Mouse (Mus musculus): Measurements from ENCODE around the gene Mc1r. TPM values are rescaled to one million over a fixed set of nuclear protein-coding genes. Genes with fewer than 3 reads are reported as not detected.

The Mc1r gene
- not detected in 2 replicates for total RNA-seq (2015; ENCODE audit: low replicate concordance)
- total RNA-seq (2017; ENCODE audit: low replicate concordance), result not detected in 2 replicates

DNA sequence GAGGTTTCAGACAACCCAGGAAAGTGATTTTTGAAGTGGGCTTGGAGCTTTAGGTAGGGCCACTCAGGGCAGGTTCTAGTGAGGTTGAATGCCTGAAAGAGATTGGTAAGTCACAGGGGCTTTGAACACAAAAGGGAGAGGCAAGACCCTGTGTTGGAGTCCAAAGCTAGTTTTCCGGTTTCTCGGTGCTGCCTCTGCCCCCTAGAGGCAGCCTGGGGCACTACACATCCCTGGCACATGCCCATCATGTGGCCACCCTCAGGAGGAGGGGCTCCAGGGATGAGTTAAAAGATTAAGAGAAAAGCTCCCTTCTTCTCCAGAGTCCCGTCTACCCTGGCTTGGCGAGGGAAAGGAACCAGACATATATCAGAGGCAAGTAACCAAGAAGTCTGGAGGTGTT, at the start of gene Mc1r:
Gene Mc1r (plus strand): TSS at position 322 of the 400 bp plus-strand sequence.
- peak; percentile 58 for ATAC-seq (replicated peaks; ENCODE audit: low FRiP score, poor library complexity, severe bottlenecking)

DNA sequence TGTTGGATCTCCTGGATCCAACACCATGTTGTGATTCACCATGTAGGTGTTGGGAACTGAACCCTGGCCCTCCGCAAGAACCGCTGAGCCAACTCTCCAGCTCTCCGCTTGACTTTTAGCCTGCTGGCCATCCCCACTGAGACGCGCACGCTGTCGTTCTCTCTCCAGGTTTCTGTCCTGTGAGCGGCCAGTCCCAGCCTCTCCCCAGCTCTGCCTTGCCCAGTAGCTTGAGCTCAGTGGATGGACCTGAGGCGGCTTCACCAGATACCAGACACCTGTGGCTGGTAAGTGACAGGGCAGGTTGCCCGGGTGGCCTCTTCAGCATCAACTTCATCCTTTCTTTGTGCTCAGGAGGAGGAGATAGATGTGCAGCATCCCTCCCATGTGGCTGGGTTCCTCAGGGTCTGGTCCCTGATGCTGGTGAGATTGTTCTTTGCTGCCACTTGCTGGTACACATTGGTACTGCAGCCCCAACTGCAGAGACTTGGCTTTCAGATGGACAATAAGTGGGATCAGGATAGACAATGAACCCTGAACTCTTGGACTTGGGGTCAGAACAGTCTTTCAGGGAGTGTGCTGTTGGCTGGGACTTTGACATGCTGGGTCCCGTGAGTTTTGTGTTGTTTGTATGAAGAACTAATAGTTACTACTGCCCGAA, 45.7 kb upstream of the Mc1r start:
- ATAC-seq (replicated peaks; ENCODE audit: low FRiP score, poor library complexity, severe bottlenecking), result peak; percentile 65

DNA sequence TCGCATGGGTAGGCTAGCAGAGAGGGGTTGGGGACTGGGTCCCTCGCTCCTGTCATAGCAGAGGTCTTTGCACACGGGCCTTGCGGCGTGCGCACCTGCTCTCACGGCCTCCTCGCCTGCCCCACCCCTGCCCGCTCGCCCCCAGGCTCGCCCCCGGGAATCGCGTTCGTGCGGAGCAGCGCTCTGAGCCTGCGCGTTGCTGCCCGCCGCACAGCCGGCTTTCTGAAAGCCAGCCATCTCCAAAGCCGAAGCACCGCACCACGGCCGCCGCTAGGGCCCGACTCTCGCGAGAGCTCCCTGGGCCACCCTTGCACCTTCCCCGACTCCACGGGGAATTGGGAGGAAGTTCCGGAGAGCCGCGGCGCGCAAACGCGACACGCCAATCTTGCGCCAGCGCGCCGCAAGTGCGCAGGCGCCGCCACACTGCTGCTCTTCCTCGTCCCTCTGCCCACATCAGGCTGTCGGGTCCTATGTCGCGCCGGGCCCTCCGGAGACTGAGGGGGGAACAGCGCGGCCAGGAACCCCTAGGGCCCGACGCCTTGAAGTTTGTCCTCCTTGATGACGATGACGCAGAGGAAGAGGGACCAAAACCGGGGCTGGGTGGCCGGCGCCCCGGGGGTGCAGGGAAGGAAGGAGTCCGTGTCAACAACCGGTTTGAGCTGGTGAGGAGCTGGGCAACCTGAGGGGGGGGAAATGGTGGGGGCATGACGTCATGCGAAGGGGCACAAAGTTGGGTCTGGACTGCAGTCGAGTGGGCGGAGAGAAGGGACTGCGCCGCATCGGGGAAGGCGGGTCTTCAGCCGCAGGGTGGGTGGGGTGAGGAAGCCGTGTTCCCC, 33.3 kb upstream of the Mc1r start, which contains the start of gene Tcf25:
Gene Tcf25 (plus strand): TSS at position 351 of the 836 bp plus-strand sequence.
- ATAC-seq (replicated peaks; ENCODE audit: low FRiP score, poor library complexity, severe bottlenecking), result peak; percentile 75

DNA sequence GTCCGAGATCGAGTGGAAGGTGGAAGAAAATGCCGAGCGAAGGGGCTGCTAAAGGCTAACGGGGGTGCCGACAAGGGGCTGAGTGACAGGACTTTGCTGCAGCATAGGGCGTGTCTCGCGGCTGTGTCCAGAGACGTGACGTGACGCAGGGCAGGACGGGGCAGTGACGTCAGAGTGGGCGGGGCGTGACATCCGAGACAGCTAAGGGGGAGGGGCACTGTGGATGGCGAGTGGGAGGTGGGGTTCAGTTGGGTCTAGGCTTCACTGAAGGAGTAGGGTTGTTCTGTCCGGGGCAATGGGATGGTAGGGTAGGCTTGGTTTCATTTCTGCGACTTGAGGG, 32.7 kb upstream of the Mc1r start:
- ATAC-seq (replicated peaks; ENCODE audit: low FRiP score, poor library complexity, severe bottlenecking), result peak; percentile 91

DNA sequence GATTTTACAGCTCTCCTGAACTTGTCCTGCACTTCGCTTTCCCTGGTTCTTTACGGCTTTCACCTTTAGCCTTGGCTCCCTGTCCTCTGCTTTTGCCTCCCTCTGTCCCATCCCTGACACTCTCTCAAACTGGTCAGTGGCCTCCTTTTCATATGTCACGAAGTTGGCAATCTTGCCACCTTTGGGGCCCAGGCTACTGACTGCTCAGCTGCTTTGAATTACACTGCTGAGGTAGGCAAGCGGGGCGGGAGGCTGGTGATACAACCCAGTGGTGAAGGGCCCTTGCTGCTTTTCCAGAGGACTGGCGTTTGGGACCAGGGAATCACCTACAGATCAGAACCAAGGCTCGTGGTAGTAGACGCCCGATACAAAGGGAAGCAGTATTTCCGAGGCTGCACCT, 31.2 kb upstream of the Mc1r start:
- no peak for ATAC-seq (replicated peaks; ENCODE audit: low FRiP score, poor library complexity, severe bottlenecking)

DNA sequence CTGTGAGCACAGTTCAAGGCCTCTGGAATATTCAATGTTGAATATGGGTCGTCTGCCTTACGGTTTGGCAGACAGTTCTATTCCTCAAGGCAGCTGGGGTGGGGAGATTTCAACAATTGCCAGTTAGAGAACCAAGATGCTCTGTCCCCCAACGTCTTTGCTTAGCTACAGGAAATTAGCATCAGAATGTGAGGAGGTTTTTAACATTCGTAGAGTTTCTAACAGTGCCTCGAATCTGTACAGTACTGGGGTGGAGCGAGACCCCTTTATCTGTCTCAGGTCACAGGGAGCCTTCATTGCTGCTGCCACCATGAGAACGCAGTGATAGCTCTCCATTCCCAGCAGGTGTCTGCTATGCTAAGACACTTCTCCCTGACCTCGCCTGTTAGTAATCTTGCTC, 30.8 kb upstream of the Mc1r start:
- ATAC-seq (replicated peaks; ENCODE audit: low FRiP score, poor library complexity, severe bottlenecking), result no peak

DNA sequence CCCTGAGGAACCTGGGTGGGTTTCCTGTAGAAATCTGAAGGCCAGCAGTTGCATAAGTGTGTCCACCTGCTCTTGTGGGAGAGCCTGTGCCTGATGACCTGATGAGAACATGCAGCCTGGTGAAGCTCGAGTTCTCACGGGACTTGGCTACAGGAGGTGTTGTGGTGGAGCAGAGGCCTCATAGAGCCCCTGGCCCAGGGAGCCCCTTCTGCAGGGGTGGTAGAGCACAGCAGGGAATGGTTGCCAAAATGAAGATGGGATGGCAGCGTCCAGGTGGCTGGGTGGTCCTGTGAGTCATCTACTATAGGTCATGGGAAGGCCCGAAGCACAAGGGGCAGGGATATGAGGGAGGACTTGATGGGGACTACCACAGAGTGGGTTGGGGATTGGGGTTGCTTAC, 25.2 kb upstream of the Mc1r start:
- ATAC-seq (replicated peaks; ENCODE audit: low FRiP score, poor library complexity, severe bottlenecking), result no peak

DNA sequence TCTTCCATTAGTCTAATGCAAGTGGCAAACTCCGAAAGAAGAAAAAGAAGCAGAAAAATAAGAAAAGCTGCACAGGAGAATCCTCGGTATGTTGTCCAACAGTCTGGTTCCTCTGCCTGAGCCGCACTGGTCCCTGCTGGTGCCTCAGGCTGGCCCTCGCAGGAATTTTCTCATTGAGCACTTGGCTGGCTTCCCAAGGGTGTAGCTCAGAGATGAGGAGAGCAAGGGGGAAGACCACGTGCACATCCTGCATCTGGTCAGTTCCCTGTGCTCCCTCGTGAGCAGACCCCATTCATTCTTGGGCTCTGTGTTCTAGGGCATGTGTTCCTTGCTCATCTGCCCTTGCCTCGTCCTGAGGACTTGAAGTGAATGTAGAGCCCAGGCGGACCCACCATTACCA, 24.4 kb upstream of the Mc1r start:
- ATAC-seq (replicated peaks; ENCODE audit: low FRiP score, poor library complexity, severe bottlenecking), result no peak

DNA sequence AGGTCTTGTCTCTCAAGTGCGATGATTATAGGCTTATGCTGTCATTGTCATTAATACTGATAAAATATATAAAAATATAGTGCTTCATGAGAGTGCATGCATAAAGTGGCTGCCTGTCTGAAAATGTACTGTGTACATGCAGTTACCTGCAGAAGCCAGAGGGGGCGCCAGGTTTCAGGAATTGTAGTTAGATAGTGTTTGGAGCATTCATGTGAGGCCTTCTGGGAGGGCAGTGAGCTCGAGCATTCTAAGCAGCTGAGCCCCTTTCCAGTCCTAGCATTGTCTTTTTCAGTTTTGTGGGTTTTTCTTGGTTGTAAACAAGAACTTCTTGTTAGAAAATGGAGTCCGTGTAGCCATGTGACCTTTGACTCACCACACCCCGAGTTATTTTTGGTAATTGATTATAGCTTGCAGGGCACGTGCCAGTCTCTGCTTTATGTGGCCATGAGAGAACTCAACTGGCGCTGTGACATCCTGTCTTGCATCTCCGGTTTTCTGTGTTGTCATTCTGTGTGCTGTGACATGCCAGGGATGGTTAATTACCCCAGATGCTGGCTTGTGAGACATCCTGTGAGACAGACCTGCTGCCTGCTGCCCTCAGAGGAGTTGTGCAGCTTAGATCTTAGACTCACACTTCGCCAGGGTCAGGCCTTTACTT, 21.9 kb upstream of the Mc1r start:
- 0 out of 2 replicates have a peak, but pooled peaks have one; percentile 63 for ATAC-seq (replicated peaks; ENCODE audit: low FRiP score, poor library complexity, severe bottlenecking)

DNA sequence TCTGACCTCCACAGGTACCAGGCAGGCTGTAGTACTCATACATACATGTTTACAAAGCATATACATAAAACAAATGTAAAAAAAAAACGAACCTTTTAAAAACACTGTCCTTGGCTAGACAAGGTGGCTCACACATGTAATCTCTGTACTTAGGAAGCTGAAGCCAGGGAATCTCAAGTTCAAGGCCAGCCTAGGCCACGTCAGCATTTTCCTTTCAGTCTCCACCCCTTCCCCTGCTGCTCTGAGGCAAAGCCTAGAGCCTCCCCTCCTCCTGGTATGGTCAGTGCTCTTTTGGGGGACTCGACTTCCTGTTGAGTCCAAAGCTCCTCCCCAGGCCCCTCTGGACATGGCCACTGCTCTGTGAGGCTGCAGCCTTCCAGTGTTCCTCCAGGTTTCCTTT, 19.9 kb upstream of the Mc1r start:
- no peak for ATAC-seq (replicated peaks; ENCODE audit: low FRiP score, poor library complexity, severe bottlenecking)

DNA sequence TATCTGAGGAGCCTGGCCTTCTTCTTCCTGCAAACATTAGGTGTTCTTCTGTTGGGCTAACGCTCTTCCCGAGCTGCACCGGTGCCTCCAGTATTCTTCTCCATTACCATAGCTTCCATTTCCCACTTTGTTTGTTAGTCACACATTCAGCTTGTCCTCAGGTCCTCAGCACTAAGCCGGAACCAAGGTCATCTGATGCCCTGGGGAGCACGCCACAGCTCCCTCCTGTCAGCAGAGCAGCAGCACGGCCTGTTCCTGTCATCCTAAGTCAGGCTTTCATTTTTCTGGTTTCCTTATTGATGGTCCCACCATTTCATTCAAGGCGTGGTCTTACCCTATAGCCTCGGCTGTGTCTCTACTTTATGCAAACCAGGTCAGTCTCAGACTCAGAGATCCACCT, 19.1 kb upstream of the Mc1r start:
- no peak for ATAC-seq (replicated peaks; ENCODE audit: low FRiP score, poor library complexity, severe bottlenecking)

DNA sequence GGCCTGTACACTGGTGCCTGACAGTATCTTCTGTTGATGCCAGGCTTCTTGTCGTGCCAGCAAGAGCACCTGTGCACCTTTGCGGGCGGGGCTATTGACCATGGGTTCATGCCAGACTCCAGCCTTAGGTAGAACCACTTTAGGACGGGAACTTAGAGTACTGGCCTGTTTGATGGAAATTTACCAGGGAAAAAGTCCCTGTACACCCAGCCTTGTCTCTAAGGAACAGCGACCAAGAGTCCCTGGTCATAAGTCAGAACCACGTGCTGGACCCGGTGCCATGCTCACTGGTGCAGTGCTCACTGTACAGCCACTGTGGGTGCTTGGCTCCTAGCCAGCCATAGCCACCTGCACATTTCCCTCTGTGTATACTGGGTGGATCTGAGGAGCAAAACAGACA, 17.9 kb upstream of the Mc1r start:
- ATAC-seq (replicated peaks; ENCODE audit: low FRiP score, poor library complexity, severe bottlenecking), result no peak

DNA sequence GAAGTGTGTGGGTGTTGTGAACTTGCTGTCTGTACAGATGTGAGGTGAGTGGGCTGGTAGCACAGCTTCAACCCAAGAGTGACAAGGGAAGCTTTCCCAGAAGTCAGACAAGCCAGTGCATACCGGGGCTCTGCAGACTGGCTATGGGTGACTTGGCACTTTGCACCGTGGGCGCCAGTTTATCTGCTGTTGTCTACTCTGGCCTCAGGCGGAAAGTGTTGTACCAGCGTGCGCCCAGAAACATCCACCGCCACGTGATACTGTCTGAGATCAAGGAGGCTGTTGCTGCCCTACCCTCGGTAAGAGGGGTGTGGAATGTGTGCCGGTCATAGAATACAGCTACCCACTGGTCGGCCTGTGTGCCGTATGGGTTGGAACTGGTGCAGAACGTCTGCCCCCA, 8.6 kb upstream of the Mc1r start:
- ATAC-seq (replicated peaks; ENCODE audit: low FRiP score, poor library complexity, severe bottlenecking), result peak; percentile 64

DNA sequence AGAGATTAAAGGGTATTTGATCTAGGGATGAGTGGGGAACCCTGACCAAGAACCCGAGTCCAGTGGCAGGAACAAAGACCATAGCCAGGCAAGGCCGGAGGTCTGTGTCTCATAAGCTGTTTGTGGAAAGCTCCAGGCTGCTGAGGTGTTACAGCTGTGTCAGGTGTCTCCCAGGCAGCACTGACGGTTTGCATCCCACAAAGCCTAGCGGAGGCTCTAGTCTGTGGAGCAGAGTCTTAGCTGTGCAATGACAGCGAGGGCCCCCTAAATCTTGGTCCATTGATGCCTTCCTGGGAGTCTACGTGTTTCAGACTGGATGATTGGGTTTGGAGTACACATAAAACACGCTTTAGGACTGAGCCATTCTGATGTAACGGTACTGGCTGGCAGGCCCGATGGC, 5.0 kb upstream of the Mc1r start:
- no peak for ATAC-seq (replicated peaks; ENCODE audit: low FRiP score, poor library complexity, severe bottlenecking)

DNA sequence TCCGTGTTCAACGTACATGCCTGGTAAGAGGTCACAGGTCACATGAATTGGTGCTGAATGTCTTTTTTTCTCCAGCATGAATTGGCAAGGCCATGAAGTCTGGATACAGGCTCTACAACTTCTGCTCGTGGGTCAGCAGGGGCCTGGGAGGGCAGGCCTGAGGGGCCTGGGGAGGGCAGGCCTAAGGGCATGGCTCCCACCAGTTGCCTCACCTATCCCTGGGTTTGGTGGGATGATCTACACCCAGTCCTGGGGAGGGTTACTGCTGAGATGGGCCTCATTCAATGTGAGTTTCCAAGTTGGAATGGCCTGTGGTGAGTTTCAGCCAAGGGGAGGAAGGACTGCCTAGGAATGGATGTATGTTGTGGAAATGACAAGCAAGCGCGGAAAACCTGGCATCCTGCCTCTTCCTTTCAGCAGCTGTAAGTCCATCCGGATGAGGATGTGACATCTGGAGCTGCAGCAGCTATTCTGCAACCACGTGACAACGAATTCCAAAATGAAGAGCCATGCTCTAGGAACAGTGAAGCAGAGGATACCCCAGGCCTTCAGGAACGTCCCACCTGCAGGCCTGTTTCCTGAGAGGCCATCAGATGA, 4.1 kb upstream of the Mc1r start:
- no peak for ATAC-seq (replicated peaks; ENCODE audit: low FRiP score, poor library complexity, severe bottlenecking)

DNA sequence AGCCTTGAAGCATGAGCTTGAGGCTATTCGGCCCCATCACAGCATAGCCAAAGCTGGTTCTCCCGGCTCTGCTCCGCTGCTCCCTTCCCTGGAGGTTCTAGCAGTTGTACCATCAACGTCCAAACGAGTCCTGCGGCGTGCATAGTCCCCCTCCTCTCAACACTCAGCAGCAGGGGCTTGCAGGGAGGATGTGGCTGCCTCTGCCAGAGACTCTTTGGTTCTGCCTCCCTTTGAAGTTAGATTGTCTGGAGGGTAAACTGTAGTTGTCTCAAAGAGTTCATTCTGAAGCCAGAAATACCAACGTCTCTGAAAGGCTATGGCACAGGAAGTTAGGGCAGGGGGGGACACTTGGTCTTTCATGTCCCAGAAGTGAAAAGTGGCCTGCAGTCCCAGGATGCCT, 2.4 kb upstream of the Mc1r start:
- ATAC-seq (replicated peaks; ENCODE audit: low FRiP score, poor library complexity, severe bottlenecking), result no peak

DNA sequence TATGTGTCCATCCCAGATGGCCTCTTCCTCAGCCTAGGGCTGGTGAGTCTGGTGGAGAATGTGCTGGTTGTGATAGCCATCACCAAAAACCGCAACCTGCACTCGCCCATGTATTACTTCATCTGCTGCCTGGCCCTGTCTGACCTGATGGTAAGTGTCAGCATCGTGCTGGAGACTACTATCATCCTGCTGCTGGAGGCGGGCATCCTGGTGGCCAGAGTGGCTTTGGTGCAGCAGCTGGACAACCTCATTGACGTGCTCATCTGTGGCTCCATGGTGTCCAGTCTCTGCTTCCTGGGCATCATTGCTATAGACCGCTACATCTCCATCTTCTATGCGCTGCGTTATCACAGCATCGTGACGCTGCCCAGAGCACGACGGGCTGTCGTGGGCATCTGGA, 705 bp downstream of the Mc1r start:
- ATAC-seq (replicated peaks; ENCODE audit: low FRiP score, poor library complexity, severe bottlenecking), result no peak

DNA sequence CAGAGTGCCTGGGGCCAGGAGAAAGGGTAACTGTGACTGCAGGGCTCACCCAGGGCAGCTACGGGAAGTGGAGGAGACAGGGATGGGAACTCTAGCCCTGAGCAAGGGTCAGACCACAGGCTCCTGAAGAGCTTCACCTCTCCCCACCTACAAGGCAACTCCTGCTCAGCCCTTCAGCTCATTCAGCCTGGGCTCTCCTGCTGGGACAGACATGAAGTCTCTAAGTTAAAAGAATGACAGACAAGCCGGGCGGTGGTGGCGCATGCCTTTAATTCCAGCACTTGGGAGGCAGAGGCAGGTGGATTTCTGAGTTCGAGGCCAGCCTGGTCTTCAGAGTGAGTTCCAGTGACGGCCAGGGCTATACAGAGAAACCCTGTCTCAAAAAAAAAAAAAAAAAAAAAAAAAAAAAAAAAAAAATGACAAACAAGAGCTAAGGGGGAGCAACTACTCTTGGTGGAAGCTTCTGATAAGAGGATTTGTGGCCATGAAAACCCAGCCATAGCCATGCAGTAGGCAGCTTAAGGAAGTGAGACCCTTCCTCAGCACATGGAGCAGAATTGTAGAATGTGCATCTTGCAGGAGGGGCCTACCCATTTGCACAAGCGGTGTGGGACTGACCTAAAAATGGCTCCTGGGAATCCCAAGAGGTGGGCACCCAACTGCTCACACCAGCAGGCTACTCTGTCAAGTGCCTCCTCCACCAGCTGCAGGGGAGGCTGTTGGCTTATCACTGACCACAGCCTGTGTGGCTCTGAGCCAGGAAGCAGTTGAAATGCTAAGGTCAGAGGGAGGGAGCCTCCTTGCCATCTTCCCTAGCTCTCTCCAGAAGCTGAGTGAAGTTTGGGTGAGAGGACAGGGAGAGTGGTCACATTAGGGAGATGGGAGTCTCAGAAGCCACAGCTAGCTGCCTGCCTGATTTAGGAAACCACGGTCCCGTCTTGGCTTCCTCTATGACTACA, 2.0 kb downstream of the Mc1r start:
- peak; percentile 71 for ATAC-seq (replicated peaks; ENCODE audit: low FRiP score, poor library complexity, severe bottlenecking)

DNA sequence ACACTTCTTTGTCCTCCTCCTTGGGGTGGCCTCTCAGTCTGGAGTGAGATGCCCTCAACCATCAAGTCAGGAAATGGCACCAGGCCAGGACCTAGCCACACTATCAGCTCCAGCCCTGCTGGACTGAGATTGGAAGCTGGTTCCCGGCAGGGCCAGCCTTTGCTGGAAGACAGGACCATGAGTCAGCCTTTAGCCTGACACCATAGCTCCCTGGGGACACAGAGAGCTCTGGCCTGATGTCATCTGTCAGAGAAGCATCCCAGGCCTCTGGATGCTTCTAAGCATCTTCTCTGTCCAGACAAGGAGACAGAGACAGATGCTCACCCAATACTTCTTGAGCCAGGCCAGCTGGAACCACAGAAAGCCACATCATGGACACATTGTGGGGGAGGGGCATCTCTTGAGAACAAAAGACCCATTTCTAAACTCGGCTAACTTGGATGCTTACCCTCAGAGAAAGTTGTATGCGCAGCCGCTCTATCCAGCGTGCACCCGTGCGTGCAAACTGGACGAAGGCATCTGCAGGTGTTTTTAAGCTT, 3.2 kb downstream of the Mc1r start:
- ATAC-seq (replicated peaks; ENCODE audit: low FRiP score, poor library complexity, severe bottlenecking), result peak; percentile 39; the same call in 1 of the 2 replicates
